Mouse (Mus musculus): ENCODE data around the gene Mmp19.

GRCm38 (mm10) chr10:128806086-128806485, 15.4 kb downstream of the Mmp19 start:
- TF ChIP-seq CTCF (IDR thresholded peaks at IDR 0.05; ENCODE audit: low read depth) (no peak), EP300 (IDR thresholded peaks at IDR 0.05; ENCODE audit: low read depth) (no peak)
